Comparison of ENCODE assay signal across 25 mouse cellular contexts in the genomic region with DNA sequence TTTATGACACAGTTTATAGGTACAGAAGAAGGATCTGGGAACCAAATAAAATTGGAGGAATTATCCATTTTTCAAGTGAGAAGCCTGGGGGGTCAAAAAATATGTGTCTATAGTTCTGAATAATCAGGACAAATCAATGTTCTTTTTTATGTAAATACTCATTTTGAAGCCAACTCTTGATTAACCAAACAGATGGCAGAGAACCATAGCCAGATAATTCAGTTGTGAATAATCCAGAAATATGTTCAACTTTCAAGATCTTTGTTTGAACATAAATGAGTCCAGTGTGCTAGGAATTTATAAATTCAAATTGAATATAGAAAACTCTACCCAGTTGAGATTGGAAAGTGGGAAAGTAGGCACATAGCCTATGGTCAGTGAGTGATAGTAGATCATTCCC.
DNase-seq lines count a peak whose midpoint lies in the region; TF ChIP-seq lines count a peak whose summit lies in the region.
"Had no signal": no experiment of that assay in that cellular context is flagged by ENCODE, and none has a peak within 500 bp of the region (broad histone marks: within the 10 kb centered on the region; RNA-seq: fewer than 3 reads in every experiment).

No protein-coding gene starts in this region.

- H3K27me3 ChIP-seq in cerebellum, adult 2 months (ENCODE audit: control insufficient read depth, insufficient read depth, low read length) = no peaks in the 10 kb centered on the region
- H3K27me3 ChIP-seq: CH12.LX; forebrain, embryonic 15.5 days; heart, embryonic 12.5 days; heart, embryonic 15.5 days; hindbrain, embryonic 13.5 days; intestine, embryonic 15.5 days had no signal

- no peak overlapping the region for H3K4me3 ChIP-seq in cerebellum, adult 2 months (replicated peaks; ENCODE audit: insufficient read depth, low read depth, low read length)
- H3K4me3 ChIP-seq in layer of hippocampus, adult 2 months = no peak overlapping the region
- H3K4me3 ChIP-seq: forebrain, embryonic 10.5 days; forebrain, embryonic 15.5 days; heart, embryonic 12.5 days; heart, embryonic 15.5 days; hindbrain, embryonic 10.5 days; hindbrain, embryonic 13.5 days; intestine, embryonic 15.5 days had no signal

- peak in 1 of 2 experiments; percentile 70 for DNase-seq in cerebellum, adult 2 months
- no peak for DNase-seq in cerebellum, postnatal 25 days
- no peak for DNase-seq in layer of hippocampus, adult 2 months (ENCODE audit: low spot score in 2 of 2)
- DNase-seq in layer of hippocampus, adult 9-11 months = no peak
- peak; percentile 22 for DNase-seq in Muller cell, postnatal 12 days (ENCODE audit: inconsistent ontology term)
- DNase-seq in brain, embryonic 14.5 days (ENCODE audit: low read depth) = peak; percentile 26
- DNase-seq in adrenal gland, adult 18-20 months (ENCODE audit: low spot score in 2 of 2) = no peak
- DNase-seq: adrenal gland, postnatal 10 days; adrenal gland, postnatal 36 days; B cell, adult 2 months; cerebellum, adult 18-20 months; cerebellum, postnatal 36 days; gastrocnemius, postnatal 25 days; heart, adult 18-20 months; heart, postnatal 10 days; heart, postnatal 36 days; kidney, adult 11 months had no signal

- TF ChIP-seq CTCF in cerebellum, adult 2 months (IDR thresholded peaks at IDR 0.05; ENCODE audit: borderline replicate concordance, insufficient read depth, low read depth, low read length) = no peak
- no peak for TF ChIP-seq CTCF in layer of hippocampus, adult 2 months (conservative IDR thresholded peaks at IDR 0.05)
- no peak for TF ChIP-seq CTCF in brain, embryonic 14.5 days (IDR thresholded peaks at IDR 0.05; ENCODE audit: borderline replicate concordance, extremely low read depth, insufficient read depth, insufficient read length)

- no peak for TF ChIP-seq POLR2A in cerebellum, adult 2 months (IDR thresholded peaks at IDR 0.05; ENCODE audit: borderline replicate concordance, insufficient read depth, low read length)
- no peak for TF ChIP-seq POLR2A in brain, embryonic 14.5 days (IDR thresholded peaks at IDR 0.05; ENCODE audit: borderline replicate concordance, extremely low read depth, insufficient read depth, insufficient read length, poor library complexity, severe bottlenecking)

- H3K27ac ChIP-seq in cerebellum, adult 2 months (ENCODE audit: insufficient read depth, low read length) = peak overlapping the region; percentile 65; the same call in 1 of the 2 replicates
- peak overlapping the region; percentile 88 for H3K27ac ChIP-seq in layer of hippocampus, adult 2 months
- H3K27ac ChIP-seq: forebrain, embryonic 10.5 days; forebrain, embryonic 15.5 days; heart, embryonic 15.5 days; hindbrain, embryonic 10.5 days; hindbrain, embryonic 13.5 days; intestine, embryonic 15.5 days had no signal

- peaks cover 21% of the 10 kb centered on the region; the same call in 1 of the 2 replicates for H3K4me1 ChIP-seq in cerebellum, adult 2 months (ENCODE audit: control insufficient read depth, insufficient read depth, low read length)
- H3K4me1 ChIP-seq: forebrain, embryonic 10.5 days; forebrain, embryonic 15.5 days; heart, embryonic 12.5 days; heart, embryonic 15.5 days; hindbrain, embryonic 10.5 days; hindbrain, embryonic 13.5 days; intestine, embryonic 15.5 days had no signal

Comparison
In these comparisons a context has a peak if more than half of its experiments do, and no peak if none do; other contexts are left out.
1. DNase-seq: peak in Muller cell, postnatal 12 days (single experiment) and brain, embryonic 14.5 days (single experiment); none in cerebellum, postnatal 25 days (0 of 2), layer of hippocampus, adult 2 months (0 of 2), layer of hippocampus, adult 9-11 months (single experiment) and adrenal gland, adult 18-20 months (0 of 2).